Mouse (Mus musculus) T-helper 17 cell (primary cell): ENCODE results near the gene Mrgpre.

Experiments used
- in situ Hi-C, 2 experiments: fragments of 300-600 bp; cut with MboI, MseI; formaldehyde crosslinking; loops; 1 replicate in 1 of 2; 2 replicates in 1 of 2; pipeline ENCODE4 v1.15.1; 2025; ENCODE audit warnings: high pct_unique_total_duplicates in 2 of 2

The Mrgpre gene

GRCm38 (mm10) chr7:143783996-143784829 is at the start of gene Mrgpre:
TSS of gene Mrgpre (minus strand) at chr7:143784500.
- in situ Hi-C loops: no loop called here

DNA sequence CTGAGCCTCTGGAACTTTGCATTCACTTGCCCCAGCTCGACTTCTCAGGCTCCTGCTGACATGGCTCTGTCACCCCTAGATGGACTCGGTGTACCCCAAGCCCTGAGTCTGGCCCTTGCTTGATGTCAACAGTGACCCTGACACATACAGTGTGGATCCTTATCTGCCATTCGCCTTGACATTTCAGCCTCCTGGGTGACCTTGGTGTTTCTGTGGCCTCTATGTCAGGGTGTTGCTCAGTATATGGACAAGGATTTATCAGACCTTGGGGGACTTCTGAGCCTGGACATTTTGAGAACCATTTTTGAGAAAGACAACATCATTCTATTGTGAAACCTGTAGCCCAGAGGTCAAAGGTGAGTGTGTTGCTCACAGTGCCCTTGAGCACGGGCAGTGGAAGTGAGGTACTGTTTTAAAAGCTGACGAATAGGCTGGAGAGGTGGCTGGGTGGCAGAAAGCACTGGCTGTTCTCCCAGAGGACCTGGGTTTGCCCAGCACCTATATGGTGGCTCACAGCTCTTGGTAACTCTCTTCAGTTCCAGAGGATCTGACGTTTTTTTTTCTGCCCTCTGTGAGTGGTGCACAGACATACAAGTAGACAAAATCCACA is 49.4 kb upstream of the Mrgpre start:
- in situ Hi-C loops: loop anchor here (5.0 kb wide), 1 partner anchor 74 kb away; no protein-coding TSS in a partner anchor

GRCm38 (mm10) chr7:143832611-143833010 is 48.3 kb upstream of the Mrgpre start:
- in situ Hi-C loops: loop anchor here (5.0 kb wide), 1 partner anchor 75 kb away; no protein-coding TSS in a partner anchor

DNA sequence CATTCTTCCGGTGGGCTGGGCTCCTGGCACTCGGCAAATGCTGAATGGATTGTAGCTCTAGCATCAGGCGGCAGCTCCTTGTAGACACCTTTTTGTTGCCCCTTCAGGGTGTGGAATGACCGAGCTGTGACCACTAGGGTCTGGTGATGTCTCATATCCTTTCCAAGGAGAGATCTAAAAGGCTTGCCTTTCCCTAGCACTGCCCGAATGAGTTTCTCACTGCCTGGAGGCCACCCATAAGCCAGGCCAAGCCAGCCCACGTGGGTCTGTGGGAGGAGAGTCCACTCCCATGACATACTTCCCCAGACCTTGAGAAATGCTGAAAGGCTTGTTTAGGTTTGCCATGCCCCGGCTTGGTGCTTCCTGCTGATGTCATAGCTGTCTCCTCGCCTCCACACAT is 47.9 kb upstream of the Mrgpre start:
- in situ Hi-C loops: loop anchor here (5.0 kb wide), 1 partner anchor 75 kb away; no protein-coding TSS in a partner anchor

GRCm38 (mm10) chr7:143830399-143830798 is 46.1 kb upstream of the Mrgpre start:
- in situ Hi-C loops: loop anchor here (5.0 kb wide), 1 partner anchor 77 kb away; no protein-coding TSS in a partner anchor

GRCm38 (mm10) chr7:143829504-143830331 is 45.4 kb upstream of the Mrgpre start:
- in situ Hi-C loops: loop anchor here (5.0 to 10.0 kb wide), 2 partner anchors 78 to 1365 kb away; partner anchors contain the start of gene Lsp1 (in 1 of the 2)

- in situ Hi-C loops: loop anchor here in 1 of 2 experiments (10.0 kb wide), 1 partner anchor 1362 kb away; the partner anchor contains the start of gene Lsp1
Observed at GRCm38 (mm10) chr7:143826985-143827384, 42.7 kb upstream of the Mrgpre start.

- in situ Hi-C loops: loop anchor here in 1 of 2 experiments (10.0 kb wide), 1 partner anchor 1358 kb away; the partner anchor contains the start of gene Lsp1
Observed at GRCm38 (mm10) chr7:143823266-143823605, 38.9 kb upstream of the Mrgpre start.

- in situ Hi-C loops: loop anchor here in 1 of 2 experiments (10.0 kb wide), 1 partner anchor 1358 kb away; the partner anchor contains the start of gene Lsp1
Observed at GRCm38 (mm10) chr7:143822375-143823265, 38.3 kb upstream of the Mrgpre start, which contains the start of the genes Nadsyn1 and Dhcr7. TSS of gene Nadsyn1 (minus strand) at chr7:143822849. TSS of gene Dhcr7 (plus strand) at chr7:143823145.

DNA sequence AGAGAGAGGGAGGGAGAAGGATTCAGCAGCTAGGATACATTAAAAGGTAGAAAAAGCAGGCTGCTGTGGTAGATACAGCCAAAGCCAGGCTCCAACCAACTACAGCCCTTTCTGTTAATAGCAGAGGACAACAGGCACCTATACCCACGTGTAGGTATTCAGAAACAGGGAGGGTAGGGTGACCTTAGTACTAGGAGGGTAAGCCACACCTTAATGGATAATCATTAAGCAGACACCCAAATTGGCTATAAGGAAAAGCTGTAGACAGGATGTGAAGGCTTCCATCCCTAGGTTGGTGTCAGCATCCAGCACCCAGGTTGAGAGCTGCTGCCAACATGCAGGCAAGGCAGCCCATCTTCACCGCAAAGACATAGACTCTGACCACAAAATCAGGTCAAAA is 36.9 kb upstream of the Mrgpre start:
- in situ Hi-C loops: loop anchor here in 1 of 2 experiments (10.0 kb wide), 1 partner anchor 1356 kb away; the partner anchor contains the start of gene Lsp1

- in situ Hi-C loops: no loop called here
Observed at GRCm38 (mm10) chr7:143819201-143819600, 34.9 kb upstream of the Mrgpre start.

GRCm38 (mm10) chr7:143808909-143809308 is 24.6 kb upstream of the Mrgpre start:
- in situ Hi-C loops: no loop called here

DNA sequence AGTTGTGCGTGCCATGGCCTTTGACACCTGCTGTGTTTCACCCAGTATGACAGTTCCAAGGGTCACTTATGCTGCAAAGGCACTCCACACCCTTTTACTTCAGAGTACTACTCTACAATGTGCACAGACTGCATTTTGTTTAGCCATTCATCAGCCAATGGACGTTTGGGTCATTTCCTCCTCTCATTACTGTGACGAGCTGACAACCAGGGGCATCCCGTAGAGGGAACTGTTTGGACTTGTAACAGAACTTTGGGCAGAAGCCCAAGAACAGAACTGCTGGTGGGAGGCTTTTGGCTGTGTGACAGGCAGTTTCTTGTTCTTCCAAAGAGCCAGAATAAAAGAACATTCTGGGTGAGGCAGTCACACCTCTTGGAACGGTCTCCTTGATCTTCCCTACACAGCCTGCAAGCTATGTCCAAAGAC is 20.9 kb upstream of the Mrgpre start:
- in situ Hi-C loops: no loop called here

DNA sequence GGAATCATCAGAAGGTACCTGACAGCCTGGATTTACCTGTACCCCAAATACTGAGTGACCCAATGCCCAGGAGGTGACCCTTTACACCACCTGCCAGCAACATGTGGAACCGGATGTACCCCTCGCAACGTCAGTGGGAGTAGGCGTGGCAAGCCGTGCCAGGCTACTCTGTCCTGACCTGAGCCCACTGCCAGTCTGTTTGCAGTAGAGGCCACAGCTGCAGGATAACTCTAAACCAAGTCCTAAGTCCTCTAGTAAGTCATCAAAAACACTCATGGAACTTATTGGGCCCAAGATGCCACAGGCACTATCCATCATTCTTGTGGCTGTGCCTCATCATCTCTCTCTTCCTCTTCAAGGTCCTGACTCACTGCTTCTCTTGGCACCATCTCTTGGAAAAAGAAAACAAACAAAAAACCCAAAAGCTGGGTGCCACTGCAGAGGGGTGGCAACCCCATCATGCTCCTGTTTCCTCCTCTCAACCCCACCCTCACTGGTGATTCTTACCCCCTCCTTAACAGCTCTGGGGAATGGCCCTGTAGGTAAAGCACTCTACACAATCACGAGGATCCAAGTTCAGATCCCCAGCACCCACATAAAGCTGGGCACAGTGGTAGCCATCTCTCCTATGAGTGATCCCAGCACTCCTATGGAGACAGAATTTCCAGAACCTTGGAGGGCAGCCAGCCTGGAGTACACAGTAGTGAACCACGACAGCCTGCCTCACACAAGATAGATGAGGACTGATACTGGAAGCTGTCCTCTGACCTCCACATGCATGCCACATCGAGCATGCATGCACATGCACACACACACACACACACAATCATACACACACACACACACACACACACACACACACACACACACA is 17.1 kb upstream of the Mrgpre start:
- in situ Hi-C loops: no loop called here

DNA sequence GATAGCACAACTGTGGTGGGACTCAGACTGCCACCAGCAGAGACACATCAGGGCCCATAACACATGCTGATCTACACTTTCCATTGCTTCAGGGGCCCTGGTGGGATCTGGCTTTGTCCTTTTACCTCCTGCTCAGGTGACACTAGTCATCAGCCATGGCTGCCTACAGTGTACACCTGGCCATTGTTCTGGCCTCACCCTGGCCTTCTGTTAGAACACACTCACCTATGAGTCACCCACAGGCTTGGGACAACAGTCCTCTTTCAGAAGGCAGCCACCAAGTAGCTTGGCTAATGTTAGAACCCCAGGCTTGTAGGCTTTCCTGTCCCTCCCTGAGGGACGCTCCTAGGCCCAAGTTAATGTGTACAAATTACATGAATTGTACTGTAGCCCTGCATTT is 16.5 kb upstream of the Mrgpre start:
- in situ Hi-C loops: no loop called here

DNA sequence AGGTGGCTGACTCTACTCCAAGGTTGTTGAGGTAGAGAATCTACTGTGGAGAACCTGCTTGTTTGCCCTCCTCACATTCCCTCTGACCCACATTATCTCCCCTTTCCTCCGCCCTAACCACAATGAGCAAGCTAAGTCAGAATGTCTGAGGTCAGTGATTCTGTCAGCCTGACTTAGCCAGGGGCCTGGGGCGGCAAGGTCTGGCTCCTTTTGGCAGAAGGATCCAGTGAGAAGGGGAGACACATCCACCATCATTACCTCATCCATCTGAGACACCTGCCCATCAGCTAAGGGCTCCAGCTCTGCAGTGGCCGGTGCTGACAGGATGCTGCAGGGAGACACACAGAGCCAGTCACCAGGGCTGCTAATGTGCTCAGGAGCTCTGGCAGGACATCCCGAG is 14.5 kb upstream of the Mrgpre start:
- in situ Hi-C loops: loop anchor here in 1 of 2 experiments (5.0 kb wide), 1 partner anchor 284 kb away; no protein-coding TSS in a partner anchor

- in situ Hi-C loops: no loop called here
Observed at GRCm38 (mm10) chr7:143793121-143793520, 8.8 kb upstream of the Mrgpre start.

DNA sequence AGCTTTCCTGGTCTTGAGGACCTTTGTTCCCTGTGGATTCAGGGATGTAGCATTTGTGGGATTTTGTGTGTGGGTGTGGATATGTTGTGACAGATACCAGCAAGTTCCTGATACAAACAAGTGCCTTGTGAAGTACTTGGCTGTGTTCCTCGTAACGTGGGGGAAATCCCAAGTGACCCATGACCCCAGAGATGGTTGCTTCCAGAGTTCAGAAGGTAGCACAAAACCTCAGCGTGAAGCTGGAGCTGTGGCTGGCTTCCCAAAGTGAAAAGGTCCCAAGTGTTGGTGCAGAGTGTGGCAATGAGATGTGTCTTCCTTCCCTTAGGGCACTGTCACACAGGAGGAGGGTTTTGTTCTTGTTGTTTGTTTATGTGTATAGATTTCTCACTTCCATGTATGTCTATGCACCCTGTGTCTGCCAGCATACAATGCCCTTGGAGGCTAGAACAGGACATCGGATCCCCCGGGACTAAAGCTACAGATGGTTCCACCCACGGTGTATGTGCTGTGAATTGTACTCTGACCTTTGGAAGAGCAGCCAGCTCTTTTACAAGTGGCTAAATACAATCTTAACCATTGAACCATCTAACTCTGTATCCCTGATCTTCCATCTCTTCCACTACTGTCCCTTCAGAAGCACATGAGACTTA is 8.2 kb upstream of the Mrgpre start:
- in situ Hi-C loops: no loop called here
